ENCODE assay signal across 22 mouse cellular contexts in the genomic region with DNA sequence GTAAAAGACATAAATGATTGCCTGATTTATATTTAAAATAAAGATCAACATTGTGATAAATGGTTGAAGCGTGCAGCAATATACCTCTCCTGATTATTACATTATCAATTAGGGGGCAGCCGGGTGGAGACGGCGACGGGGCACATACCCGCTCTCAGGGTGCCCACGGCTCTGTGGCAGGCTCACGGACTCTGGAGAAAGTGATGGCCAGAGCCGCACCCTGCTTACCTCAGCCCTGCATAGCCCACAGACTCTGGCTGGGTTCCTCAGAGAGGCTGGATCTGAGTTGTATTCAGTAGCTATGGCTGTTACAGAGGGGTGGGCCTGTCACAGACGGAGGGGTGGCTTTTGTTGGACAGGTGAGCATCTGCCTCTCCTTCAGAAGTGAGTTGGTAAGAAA. TPM values are rescaled to one million over a fixed set of nuclear protein-coding genes. Genes with fewer than 3 reads are reported as not detected.
DNase-seq lines count a peak whose midpoint lies in the region; ATAC-seq and TF ChIP-seq lines count a peak whose summit lies in the region.
"Had no signal": no experiment of that assay in that cellular context is flagged by ENCODE, and none has a peak within 500 bp of the region (broad histone marks: within the 10 kb centered on the region; RNA-seq: fewer than 3 reads in every experiment).

No protein-coding gene starts in this region.

- no peak overlapping the region for H3K4me3 ChIP-seq in hindbrain, embryonic 12.5 days
- no peak overlapping the region for H3K4me3 ChIP-seq in hindbrain, embryonic 10.5 days
- no peak overlapping the region for H3K4me3 ChIP-seq in forebrain, embryonic 15.5 days
- no peak overlapping the region for H3K4me3 ChIP-seq in neural tube, embryonic 12.5 days
- no peak overlapping the region for H3K4me3 ChIP-seq in liver, embryonic 12.5 days
- H3K4me3 ChIP-seq: embryonic facial prominence, embryonic 15.5 days; heart, embryonic 10.5 days; limb, embryonic 12.5 days; liver, embryonic 13.5 days had no signal

- H3K4me2 ChIP-seq in hindbrain, embryonic 12.5 days (replicated peaks), result no peak overlapping the region
- 0 out of 2 replicates have a peak overlapping the region, but pooled peaks have one; percentile 4 for H3K4me2 ChIP-seq in forebrain, embryonic 15.5 days (replicated peaks)
- peak overlapping the region; percentile 24 for H3K4me2 ChIP-seq in neural tube, embryonic 12.5 days (replicated peaks)
- no peak overlapping the region for H3K4me2 ChIP-seq in liver, embryonic 12.5 days
- H3K4me2 ChIP-seq: embryonic facial prominence, embryonic 15.5 days; limb, embryonic 12.5 days; liver, embryonic 13.5 days; lung, embryonic 14.5 days had no signal

- no peaks in the 10 kb centered on the region for H3K36me3 ChIP-seq in hindbrain, embryonic 12.5 days
- H3K36me3 ChIP-seq in hindbrain, embryonic 10.5 days, result no peaks in the 10 kb centered on the region
- H3K36me3 ChIP-seq in forebrain, embryonic 15.5 days, result no peaks in the 10 kb centered on the region
- no peaks in the 10 kb centered on the region for H3K36me3 ChIP-seq in neural tube, embryonic 12.5 days
- H3K36me3 ChIP-seq in liver, embryonic 12.5 days, result no peaks in the 10 kb centered on the region
- H3K36me3 ChIP-seq: embryonic facial prominence, embryonic 15.5 days; heart, embryonic 10.5 days; limb, embryonic 12.5 days; liver, embryonic 13.5 days had no signal

- ATAC-seq in hindbrain, embryonic 12.5 days (ENCODE audit: low FRiP score), result peak; percentile 66
- ATAC-seq in forebrain, embryonic 15.5 days (replicated peaks), result peak; percentile 71
- ATAC-seq in neural tube, embryonic 12.5 days (ENCODE audit: low FRiP score, low read depth), result peak; percentile 57
- no peak for ATAC-seq in liver, embryonic 12.5 days

- H3K27ac ChIP-seq in hindbrain, embryonic 12.5 days, result no peak overlapping the region
- H3K27ac ChIP-seq in hindbrain, embryonic 10.5 days, result no peak overlapping the region; the same call in 1 of the 2 replicates
- peak overlapping the region; percentile 66 for H3K27ac ChIP-seq in forebrain, embryonic 15.5 days (replicated peaks)
- H3K27ac ChIP-seq in neural tube, embryonic 12.5 days, result no peak overlapping the region
- no peak overlapping the region for H3K27ac ChIP-seq in liver, embryonic 12.5 days
- H3K27ac ChIP-seq: embryonic facial prominence, embryonic 15.5 days; heart, embryonic 10.5 days; kidney, postnatal 0 days; limb, embryonic 12.5 days; liver, embryonic 13.5 days had no signal

- H3K9ac ChIP-seq in hindbrain, embryonic 12.5 days, result no peak overlapping the region
- H3K9ac ChIP-seq in forebrain, embryonic 15.5 days (replicated peaks), result no peak overlapping the region
- H3K9ac ChIP-seq in neural tube, embryonic 12.5 days, result no peak overlapping the region
- no peak overlapping the region for H3K9ac ChIP-seq in liver, embryonic 12.5 days
- H3K9ac ChIP-seq: embryonic facial prominence, embryonic 15.5 days; limb, embryonic 12.5 days; liver, embryonic 13.5 days; lung, embryonic 14.5 days had no signal

- TF ChIP-seq CTCF in brain, embryonic 14.5 days (IDR thresholded peaks at IDR 0.05; ENCODE audit: borderline replicate concordance, extremely low read depth, insufficient read depth, insufficient read length), result no peak

- DNase-seq in hindbrain, embryonic 10.5 days (ENCODE audit: low spot score), result no peak
- DNase-seq in brain, embryonic 14.5 days (ENCODE audit: low read depth), result peak; percentile 49
- DNase-seq in layer of hippocampus, adult 9-11 months, result no peak
- DNase-seq: adrenal gland, adult 8-10 months; cerebellum, postnatal 10 days; gastrocnemius, postnatal 36 days; kidney, adult 18-20 months; liver, embryonic 13.5 days; lung, embryonic 14.5 days; lung, postnatal 4 days; spleen, adult 18-20 months; thymus, adult 18-20 months; thymus, postnatal 4 days had no signal

- TF ChIP-seq POLR2A in brain, embryonic 14.5 days (IDR thresholded peaks at IDR 0.05; ENCODE audit: borderline replicate concordance, extremely low read depth, insufficient read depth, insufficient read length, poor library complexity, severe bottlenecking), result no peak

- WGBS in hindbrain, embryonic 12.5 days, result 39% methylated on average over 10 of the region's 10 CpGs
- WGBS in hindbrain, embryonic 10.5 days, result 78% methylated on average over 10 of the region's 10 CpGs
- WGBS in forebrain, embryonic 15.5 days, result 15% methylated on average over 10 of the region's 10 CpGs
- 37% methylated on average over 10 of the region's 10 CpGs for WGBS in neural tube, embryonic 12.5 days
- 73% methylated on average over 10 of the region's 10 CpGs for WGBS in liver, embryonic 12.5 days (ENCODE audit: insufficient replicate concordance)

- H3K9me3 ChIP-seq in hindbrain, embryonic 12.5 days (replicated peaks), result no peaks in the 10 kb centered on the region
- no peaks in the 10 kb centered on the region for H3K9me3 ChIP-seq in hindbrain, embryonic 10.5 days
- no peaks in the 10 kb centered on the region for H3K9me3 ChIP-seq in forebrain, embryonic 15.5 days
- H3K9me3 ChIP-seq in neural tube, embryonic 12.5 days, result no peaks in the 10 kb centered on the region
- H3K9me3 ChIP-seq in liver, embryonic 12.5 days (replicated peaks), result no peaks in the 10 kb centered on the region
- H3K9me3 ChIP-seq: embryonic facial prominence, embryonic 15.5 days; heart, embryonic 10.5 days; limb, embryonic 12.5 days; liver, embryonic 13.5 days had no signal

- peaks cover 12% of the 10 kb centered on the region for H3K4me1 ChIP-seq in hindbrain, embryonic 12.5 days
- H3K4me1 ChIP-seq in hindbrain, embryonic 10.5 days (replicated peaks), result peaks cover 28% of the 10 kb centered on the region
- peaks cover 17% of the 10 kb centered on the region for H3K4me1 ChIP-seq in forebrain, embryonic 15.5 days
- H3K4me1 ChIP-seq in neural tube, embryonic 12.5 days, result peaks cover 15% of the 10 kb centered on the region
- H3K4me1 ChIP-seq in liver, embryonic 12.5 days, result no peaks in the 10 kb centered on the region
- H3K4me1 ChIP-seq: embryonic facial prominence, embryonic 15.5 days; heart, embryonic 10.5 days; limb, embryonic 12.5 days; liver, embryonic 13.5 days had no signal

- H3K27me3 ChIP-seq in hindbrain, embryonic 12.5 days, result peaks cover 24% of the 10 kb centered on the region
- H3K27me3 ChIP-seq in hindbrain, embryonic 10.5 days (ENCODE audit: insufficient read depth, poor library complexity, severe bottlenecking), result peaks cover 7% of the 10 kb centered on the region; the same call in 1 of the 2 replicates
- H3K27me3 ChIP-seq in forebrain, embryonic 15.5 days, result peaks cover 4% of the 10 kb centered on the region; the same call in 1 of the 2 replicates
- peaks cover 34% of the 10 kb centered on the region for H3K27me3 ChIP-seq in neural tube, embryonic 12.5 days (replicated peaks)
- H3K27me3 ChIP-seq in liver, embryonic 12.5 days (replicated peaks), result peaks cover 4% of the 10 kb centered on the region; the same call in 1 of the 2 replicates
- H3K27me3 ChIP-seq: limb, embryonic 12.5 days; liver, embryonic 13.5 days had no signal

RNA-seq across cellular contexts. Expression of a gene that starts 56.4 kb away (rescaled TPM):
- polyA plus RNA-seq in hindbrain, embryonic 12.5 days (2016; fragmentation: Nextera tagmentation; extraction: Ambion mirVana), result 0.27 TPM in 1 of 2 replicates, not detected in the other
- 0.27 TPM in 1 of 2 replicates, not detected in the other for polyA plus RNA-seq in hindbrain, embryonic 10.5 days (2016; fragmentation: Nextera tagmentation; extraction: Ambion mirVana)
- 0.12 TPM in 1 of 2 replicates, not detected in the other for polyA plus RNA-seq in brain, embryonic 14.5 days (2012; rRNA removed)
- polyA plus RNA-seq in forebrain, embryonic 15.5 days (2015; fragmentation: Nextera tagmentation; extraction: Ambion mirVana), result 0.59 and 1.4 TPM in 2 replicates
- polyA plus RNA-seq in neural tube, embryonic 12.5 days (2016; fragmentation: Nextera tagmentation; extraction: Ambion mirVana), result 0.24 TPM in 1 of 2 replicates, not detected in the other
- polyA plus RNA-seq in liver, embryonic 12.5 days (2016; fragmentation: Nextera tagmentation; extraction: Ambion mirVana), result not detected in 2 replicates
- polyA plus RNA-seq: C2C12; embryonic facial prominence, embryonic 15.5 days; heart, embryonic 10.5 days; limb, embryonic 12.5 days; liver, embryonic 13.5 days; lung, embryonic 14.5 days had no signal

Comparison
In these comparisons a context has a peak if more than half of its experiments do, and no peak if none do; other contexts are left out.
1. H3K4me2 ChIP-seq: peak in forebrain, embryonic 15.5 days (single experiment) and neural tube, embryonic 12.5 days (single experiment); none in hindbrain, embryonic 12.5 days (single experiment) and liver, embryonic 12.5 days (single experiment).